Mouse (Mus musculus) forebrain, embryonic 10.5 days (tissue): Measurements from ENCODE around the gene Yif1a. TPM values are rescaled to one million over a fixed set of nuclear protein-coding genes. Genes with fewer than 3 reads are reported as not detected.
A peak's percentile ranks its signal among the peaks of the same experiment; 100 is the strongest.

ENCODE experiments used
- DNase-seq: peaks from one replicate; pipeline ENCODE4 v3.0.0-alpha.2; 2017; ENCODE audit warnings: low spot score; ENCODE audit errors: extremely low spot score
- H3K27ac ChIP-seq: fragments of 300-500 bp; sonication (generic); 2 replicates; pipeline ENCODE4 v1.5.1; 2016; ENCODE audit warnings: mild to moderate bottlenecking
- H3K27me3 ChIP-seq: fragments of 300-500 bp; sonication (generic); 2 replicates; pipeline ENCODE4 v1.6.1; 2016; ENCODE audit warnings: mild to moderate bottlenecking; ENCODE audit not compliant: poor library complexity, severe bottlenecking
- H3K36me3 ChIP-seq: fragments of 300-500 bp; sonication (generic); replicated peaks from 2 replicates; pipeline ENCODE4 v1.6.1; 2016; ENCODE audit warnings: mild to moderate bottlenecking, moderate library complexity
- H3K4me1 ChIP-seq: fragments of 300-500 bp; sonication (generic); 2 replicates; pipeline ENCODE4 v1.6.1; 2016
- H3K4me3 ChIP-seq: fragments of 300-500 bp; sonication (generic); 2 replicates; pipeline ENCODE4 v1.5.1; 2016; ENCODE audit warnings: mild to moderate bottlenecking, moderate library complexity
- H3K9me3 ChIP-seq: fragments of 300-500 bp; sonication (generic); 2 replicates; pipeline ENCODE4 v1.6.1; 2016; ENCODE audit warnings: mild to moderate bottlenecking, moderate library complexity
- WGBS: fragments of 180-500 bp; shearing (Covaris S2); methylation state at CpG from one replicate; pipeline ENCODE4 v1.1.7; 2016; 5-methylcytosine and 5-hydroxymethylcytosine counted together
- polyA plus RNA-seq: library from polyadenylated mRNA; unstranded; fragments of >200 nt; fragmentation: Nextera tagmentation; extraction: Ambion mirVana; gene quantifications from 2 replicates; pipeline ENCODE4 v1.2.1, GENCODE M21; 2016

Yif1a gene
- polyA plus RNA-seq, 1 experiment from 2014 or later = 74.2 TPM

GRCm38 (mm10) chr19:5067040-5067799 is 21.1 kb upstream of the Yif1a start:
- H3K27ac ChIP-seq = peak overlapping the region; percentile 92
- no peaks in the 10 kb centered on the region for H3K36me3 ChIP-seq
- peak overlapping the region; percentile 61 for H3K4me3 ChIP-seq
- 8% methylated on average over 15 of the region's 15 CpGs for whole genome bisulfite sequencing
- H3K9me3 ChIP-seq = no peaks in the 10 kb centered on the region
- no peak for DNase-seq
- peaks cover 71% of the 10 kb centered on the region for H3K27me3 ChIP-seq
- H3K4me1 ChIP-seq = peaks cover 72% of the 10 kb centered on the region

GRCm38 (mm10) chr19:5067867-5068569 is 20.3 kb upstream of the Yif1a start, which contains the start of gene Cd248:
TSS of gene Cd248 (plus strand) at chr19:5068078.
- WGBS = 2% methylated on average over 56 of the region's 56 CpGs
- peak; percentile 59 for DNase-seq
- peak within 1 kb of the TSS; percentile 61 for H3K4me3 ChIP-seq
- no peaks in the 10 kb centered on the region for H3K9me3 ChIP-seq
- H3K36me3 ChIP-seq = no peaks in the 10 kb centered on the region
- H3K27me3 ChIP-seq = peaks cover 71% of the 10 kb centered on the region
- H3K4me1 ChIP-seq = peaks cover 72% of the 10 kb centered on the region
- H3K27ac ChIP-seq = peak within 1 kb of the TSS; percentile 92

- Histone ChIP-seq H3K4me1 (peaks cover 73% of the 10 kb centered on the region), H3K27ac (peak overlapping the region; percentile 92), H3K27me3 (peaks cover 72% of the 10 kb centered on the region), H3K4me3 (peak overlapping the region; percentile 61), H3K36me3 (no peaks in the 10 kb centered on the region), H3K9me3 (no peaks in the 10 kb centered on the region)
- WGBS = 49% methylated on average over 21 of the region's 21 CpGs
- DNase-seq = no peak
Observed at GRCm38 (mm10) chr19:5068570-5069234, 19.6 kb upstream of the Yif1a start.

GRCm38 (mm10) chr19:5069486-5069885 is 18.9 kb upstream of the Yif1a start:
- Histone ChIP-seq H3K27me3 (peaks cover 78% of the 10 kb centered on the region), H3K36me3 (no peaks in the 10 kb centered on the region), H3K9me3 (no peaks in the 10 kb centered on the region), H3K4me3 (peak overlapping the region; percentile 61; the same call in 1 of the 2 replicates), H3K4me1 (peaks cover 73% of the 10 kb centered on the region), H3K27ac (peak overlapping the region; percentile 92; the same call in 1 of the 2 replicates)
- no peak for DNase-seq
- 90% methylated on average over 5 of the region's 5 CpGs for WGBS

- H3K4me1 ChIP-seq = peaks cover 69% of the 10 kb centered on the region
- no peaks in the 10 kb centered on the region for H3K9me3 ChIP-seq
- H3K36me3 ChIP-seq = no peaks in the 10 kb centered on the region
- H3K4me3 ChIP-seq = peak overlapping the region; percentile 61
- H3K27ac ChIP-seq = peak overlapping the region; percentile 92
- peaks cover 81% of the 10 kb centered on the region for H3K27me3 ChIP-seq
- 84% methylated on average over 7 of the region's 7 CpGs for WGBS
- DNase-seq = no peak
Observed at GRCm38 (mm10) chr19:5069978-5070377, 18.4 kb upstream of the Yif1a start.

- no peaks in the 10 kb centered on the region for H3K36me3 ChIP-seq
- peaks cover 75% of the 10 kb centered on the region for H3K27me3 ChIP-seq
- H3K9me3 ChIP-seq = no peaks in the 10 kb centered on the region
- H3K4me3 ChIP-seq = peak overlapping the region; percentile 61
- WGBS = 5% methylated on average over 11 of the region's 11 CpGs
- peaks cover 66% of the 10 kb centered on the region for H3K4me1 ChIP-seq
- peak overlapping the region; percentile 92 for H3K27ac ChIP-seq
- no peak for DNase-seq
Observed at GRCm38 (mm10) chr19:5071077-5071476, 17.3 kb upstream of the Yif1a start.

GRCm38 (mm10) chr19:5071545-5072369 is 16.6 kb upstream of the Yif1a start:
- Histone ChIP-seq H3K9me3 (no peaks in the 10 kb centered on the region), H3K4me3 (peak overlapping the region; percentile 61), H3K27ac (peak overlapping the region; percentile 92), H3K4me1 (peaks cover 64% of the 10 kb centered on the region), H3K36me3 (no peaks in the 10 kb centered on the region), H3K27me3 (peaks cover 68% of the 10 kb centered on the region)
- WGBS = under 1% methylated on average over 40 of the region's 40 CpGs
- DNase-seq = peak; percentile 89

- H3K4me3 ChIP-seq = peak overlapping the region; percentile 61
- H3K36me3 ChIP-seq = no peaks in the 10 kb centered on the region
- H3K9me3 ChIP-seq = no peaks in the 10 kb centered on the region
- H3K27me3 ChIP-seq = peaks cover 60% of the 10 kb centered on the region
- DNase-seq = peak; percentile 57
- H3K27ac ChIP-seq = peak overlapping the region; percentile 92
- H3K4me1 ChIP-seq = peaks cover 56% of the 10 kb centered on the region
- 1% methylated on average over 20 of the region's 20 CpGs for WGBS
Observed at GRCm38 (mm10) chr19:5072389-5073019, 15.8 kb upstream of the Yif1a start.

GRCm38 (mm10) chr19:5073028-5073427 is 15.3 kb upstream of the Yif1a start:
- H3K4me3 ChIP-seq = peak overlapping the region; percentile 61

GRCm38 (mm10) chr19:5073518-5073917 is 14.8 kb upstream of the Yif1a start:
- WGBS = 47% methylated on average over 5 of the region's 5 CpGs
- H3K9me3 ChIP-seq = no peaks in the 10 kb centered on the region
- H3K27ac ChIP-seq = no peak overlapping the region
- H3K27me3 ChIP-seq = peaks cover 50% of the 10 kb centered on the region
- H3K36me3 ChIP-seq = no peaks in the 10 kb centered on the region
- DNase-seq = no peak
- H3K4me3 ChIP-seq = no peak overlapping the region
- H3K4me1 ChIP-seq = peaks cover 46% of the 10 kb centered on the region

More at GRCm38 (mm10) chr19:5073028-5073427, 15.3 kb upstream of the Yif1a start:
- WGBS = under 1% methylated on average over 15 of the region's 15 CpGs
- Histone ChIP-seq H3K9me3 (no peaks in the 10 kb centered on the region), H3K27me3 (peaks cover 55% of the 10 kb centered on the region), H3K4me1 (peaks cover 51% of the 10 kb centered on the region), H3K36me3 (no peaks in the 10 kb centered on the region), H3K27ac (peak overlapping the region; percentile 92)
- DNase-seq = peak; percentile 84

GRCm38 (mm10) chr19:5079279-5079678 is 9.1 kb upstream of the Yif1a start:
- no peaks in the 10 kb centered on the region for H3K4me1 ChIP-seq
- WGBS = 91% methylated on average over 1 of the region's 1 CpGs
- DNase-seq = no peak
- H3K9me3 ChIP-seq = no peaks in the 10 kb centered on the region
- no peak overlapping the region for H3K4me3 ChIP-seq
- peaks cover 59% of the 10 kb centered on the region for H3K27me3 ChIP-seq
- no peaks in the 10 kb centered on the region for H3K36me3 ChIP-seq
- no peak overlapping the region for H3K27ac ChIP-seq
